Mouse (Mus musculus): ENCODE data around the gene Gm14325.
"Not testable (repeated sequence)": the region's sequence is repeated elsewhere in the genome, so short reads cannot be mapped to it uniquely, and the experiment has no call there.

- not testable (repeated sequence) for TF ChIP-seq POLR2A (IDR thresholded peaks at IDR 0.05; ENCODE audit: low read depth, low read length); CTCF (IDR thresholded peaks at IDR 0.05; ENCODE audit: extremely low read depth, insufficient read length, insufficient replicate concordance, low read depth, low read length)
These were observed 18.2 kb downstream of the Gm14325 start for GRCm38 (mm10) chr2:177821952-177822351.

All from small intestine, adult 2 months (tissue).